Mouse (Mus musculus): ENCODE data around the gene Rhoa.

DNA sequence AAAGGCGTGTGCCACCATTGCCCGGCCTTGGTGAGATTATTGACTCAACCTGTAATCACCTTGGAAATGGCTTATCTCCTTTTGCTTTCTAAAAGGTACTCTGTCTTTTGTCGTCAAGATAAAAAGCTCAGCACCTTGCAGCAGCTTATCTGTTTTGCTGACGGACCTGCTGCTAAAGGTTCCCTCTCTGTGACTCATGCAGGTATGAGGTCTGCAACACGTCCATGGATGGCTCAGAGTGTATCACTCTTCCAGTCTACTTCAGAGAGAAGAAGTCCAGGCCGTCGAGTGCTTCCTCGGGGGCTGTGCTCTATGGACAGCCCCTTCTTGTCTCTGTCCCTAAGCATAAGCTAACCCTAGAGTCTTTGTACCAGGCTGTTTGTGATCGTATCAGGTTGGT, 72.3 kb downstream of the Rhoa start:
- no peak for TF ChIP-seq CTCF (IDR thresholded peaks at IDR 0.05; ENCODE audit: borderline replicate concordance, control insufficient read depth, extremely low read depth, insufficient read depth, low read length, poor library complexity)
- no peak for TF ChIP-seq POLR2A (IDR thresholded peaks at IDR 0.05; ENCODE audit: control insufficient read depth, extremely low read depth, insufficient read depth, low read length, poor library complexity)

All from thymus, adult 2 months (tissue).